Mouse (Mus musculus) granulocyte monocyte progenitor cell, adult 5-6 weeks (primary cell): ENCODE data around the gene Disc1. TPM values are rescaled to one million over a fixed set of nuclear protein-coding genes. Genes with fewer than 3 reads are reported as not detected.
A peak's percentile ranks its signal among the peaks of the same experiment; 100 is the strongest.

Experiments
- ATAC-seq: replicated peaks from 2 replicates; pipeline ENCODE4 v1.8.0; 2016; ENCODE audit warnings: mild to moderate bottlenecking, moderate TSS enrichment, inconsistent platforms; ENCODE audit not compliant: poor library complexity, severe bottlenecking
- total RNA-seq, 2 experiments: library from RNA; stranded (forward) in 1 of 2; stranded (reverse) in 1 of 2; fragments of 200-712, 200-1000 nt in 1 of 2; fragments of >200 nt in 1 of 2; fragmentation: Nextera tagmentation in 1 of 2; gene quantifications; 2 replicates each; pipeline ENCODE4 v1.2.3; 2014 to 2017

The Disc1 gene
- total RNA-seq, 2 experiments from 2014 or later: 3.0 to 6.1 TPM

- ATAC-seq: peak; percentile 79
Measured at GRCm38 (mm10) chr8:125066913-125067595, 13.1 kb downstream of the Disc1 start.

- ATAC-seq: peak; percentile 48
Measured at GRCm38 (mm10) chr8:125067596-125067960, 13.6 kb downstream of the Disc1 start.

DNA sequence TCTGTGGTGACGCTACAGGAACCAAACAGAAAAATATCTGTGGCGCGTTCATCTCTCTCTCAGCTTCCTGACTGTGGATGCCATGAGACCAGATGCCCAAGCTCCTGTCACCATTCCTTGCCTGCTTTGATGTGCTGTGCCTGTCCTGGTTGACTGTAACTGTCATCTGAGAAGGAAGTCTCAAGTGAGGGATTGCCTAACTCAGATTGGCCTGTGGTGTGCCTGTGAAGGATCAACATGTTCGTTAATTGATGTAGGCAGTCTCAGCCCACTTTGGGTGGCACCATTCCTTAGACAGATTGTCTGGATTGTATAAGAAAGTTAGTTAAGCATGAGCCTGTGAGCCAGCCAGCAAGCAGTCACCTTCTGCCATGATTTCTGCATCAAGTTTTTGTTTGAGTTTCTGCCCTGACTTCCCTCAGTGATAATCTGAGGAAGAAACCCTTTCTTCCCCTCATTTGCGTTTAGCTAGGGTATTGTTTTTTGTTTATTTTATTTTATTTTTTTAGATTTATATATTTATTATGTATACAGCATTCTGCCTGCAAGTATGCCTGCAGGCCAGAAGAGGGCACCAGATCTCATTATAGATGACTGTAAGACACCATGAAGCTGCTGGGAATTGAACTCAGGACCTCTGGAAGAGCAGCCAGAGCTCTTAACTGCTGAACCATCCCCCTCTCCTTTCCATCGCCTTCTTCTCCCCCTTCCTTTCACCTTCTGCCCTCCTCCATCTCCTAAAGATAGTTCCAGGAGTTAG, 14.3 kb downstream of the Disc1 start:
- peak; percentile 31 for ATAC-seq

GRCm38 (mm10) chr8:125069304-125069703, 15.3 kb downstream of the Disc1 start:
- ATAC-seq: no peak

DNA sequence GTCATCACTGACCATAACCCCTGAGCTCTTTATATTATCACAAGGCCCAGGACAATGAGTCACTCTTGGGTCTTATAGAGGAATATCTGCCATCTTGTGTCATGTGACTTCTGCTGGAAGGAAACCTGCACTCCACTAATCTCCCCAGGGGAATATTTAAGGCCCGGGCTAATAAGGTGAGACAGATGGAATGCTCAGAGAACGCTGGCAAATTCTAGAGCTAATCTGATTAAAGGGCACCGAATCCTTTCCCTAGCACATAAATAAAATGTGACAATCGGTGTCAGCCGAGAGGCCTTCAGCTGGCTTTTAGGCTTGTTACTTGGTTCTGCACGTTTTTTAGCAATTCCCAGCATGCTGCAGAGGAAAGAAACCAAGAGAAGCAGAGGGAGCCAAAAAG, 15.7 kb downstream of the Disc1 start:
- ATAC-seq: no peak

GRCm38 (mm10) chr8:125074141-125074540, 20.1 kb downstream of the Disc1 start:
- ATAC-seq: no peak

GRCm38 (mm10) chr8:125074581-125074980, 20.6 kb downstream of the Disc1 start:
- ATAC-seq: no peak

- no peak for ATAC-seq
Measured at GRCm38 (mm10) chr8:125075389-125075788, 21.4 kb downstream of the Disc1 start.

DNA sequence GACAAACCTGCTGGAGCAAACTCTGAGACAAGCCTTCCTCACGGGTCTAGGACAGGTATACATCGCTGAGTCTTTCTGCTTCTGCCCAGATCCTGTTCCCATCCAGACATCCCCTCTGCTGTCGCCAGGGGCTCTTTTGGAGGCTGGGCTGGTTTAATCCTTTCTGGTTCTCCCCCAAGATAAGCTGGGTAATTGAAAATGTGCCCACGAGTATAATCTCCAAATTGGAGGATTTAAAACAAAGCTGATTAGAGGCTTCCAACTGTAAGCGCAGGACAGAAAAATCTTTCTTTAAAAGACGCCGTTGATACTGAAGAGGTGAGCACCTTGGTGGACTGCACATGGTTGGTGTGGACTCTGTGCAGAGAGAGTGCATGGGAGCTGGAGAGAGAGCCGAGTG, 23.3 kb downstream of the Disc1 start:
- ATAC-seq: no peak

GRCm38 (mm10) chr8:125078771-125079384, 24.9 kb downstream of the Disc1 start:
- no peak for ATAC-seq

GRCm38 (mm10) chr8:125080388-125081344, 26.7 kb downstream of the Disc1 start:
- ATAC-seq: no peak

DNA sequence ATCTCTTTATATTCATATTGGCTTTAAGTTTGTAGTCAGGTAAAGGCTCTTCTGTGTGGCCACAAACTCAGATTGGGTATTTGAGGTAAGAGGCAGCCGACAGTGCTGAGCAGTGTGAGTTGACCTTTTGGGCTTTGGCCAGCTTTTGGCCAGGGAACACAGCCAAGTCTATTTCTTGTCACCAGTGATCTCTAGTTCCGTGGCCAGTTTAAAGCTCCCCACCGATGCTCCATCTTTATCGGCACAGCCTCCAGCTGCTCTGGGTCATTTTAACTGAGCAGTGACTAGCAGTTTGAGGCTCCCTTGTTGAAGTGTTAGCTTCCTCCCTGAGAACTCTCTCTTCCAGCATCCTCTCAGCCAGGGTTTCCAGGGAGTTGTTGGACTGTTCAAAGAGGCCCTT, 29.8 kb downstream of the Disc1 start:
- ATAC-seq: peak; percentile 36; the same call in 1 of the 2 replicates

DNA sequence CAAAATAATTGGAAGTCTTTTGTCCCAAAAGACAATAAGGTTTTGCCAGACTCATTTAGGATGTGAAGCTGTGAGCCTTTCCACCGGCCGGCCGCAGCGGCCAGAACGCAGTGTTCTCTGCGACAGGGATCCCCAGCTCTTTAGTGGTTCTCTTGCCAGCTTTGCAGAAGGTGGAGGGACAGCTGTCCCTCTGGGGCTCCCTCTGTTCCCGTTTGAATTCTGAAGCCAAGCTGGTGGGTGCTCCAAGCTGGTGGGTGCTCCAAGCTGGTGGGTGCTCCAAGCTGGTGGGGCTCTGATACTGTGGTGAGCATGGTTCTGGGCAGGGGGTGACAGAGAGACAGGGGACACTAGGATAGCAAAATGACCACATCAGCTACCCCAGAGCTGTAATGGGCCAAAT, 30.5 kb downstream of the Disc1 start:
- ATAC-seq: no peak

- ATAC-seq: no peak
Measured at GRCm38 (mm10) chr8:125090889-125091740, 37.1 kb downstream of the Disc1 start.

- no peak for ATAC-seq
Measured at GRCm38 (mm10) chr8:125097140-125097539, 43.1 kb downstream of the Disc1 start.

DNA sequence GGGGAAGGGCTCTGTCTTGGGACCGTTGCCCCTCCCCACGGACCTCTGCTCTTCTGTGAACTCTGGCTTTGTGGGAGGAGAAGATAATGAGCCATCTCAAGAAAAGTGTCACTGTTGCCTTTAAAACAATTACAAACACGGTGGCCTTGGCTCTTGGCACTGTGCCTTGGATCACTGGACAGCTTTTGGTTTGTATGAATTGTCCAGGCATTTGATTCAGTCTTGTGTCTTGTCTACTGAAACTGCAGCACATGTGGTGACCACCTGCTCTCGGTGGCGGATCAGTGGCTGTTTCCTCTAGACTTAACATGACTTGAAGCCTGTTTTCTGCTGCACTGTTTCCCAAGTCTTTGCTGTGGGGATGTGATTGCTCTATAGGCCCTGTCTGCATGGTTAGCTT, 44.1 kb downstream of the Disc1 start:
- no peak for ATAC-seq

- ATAC-seq: no peak
Measured at GRCm38 (mm10) chr8:125102303-125102702, 48.3 kb downstream of the Disc1 start.

DNA sequence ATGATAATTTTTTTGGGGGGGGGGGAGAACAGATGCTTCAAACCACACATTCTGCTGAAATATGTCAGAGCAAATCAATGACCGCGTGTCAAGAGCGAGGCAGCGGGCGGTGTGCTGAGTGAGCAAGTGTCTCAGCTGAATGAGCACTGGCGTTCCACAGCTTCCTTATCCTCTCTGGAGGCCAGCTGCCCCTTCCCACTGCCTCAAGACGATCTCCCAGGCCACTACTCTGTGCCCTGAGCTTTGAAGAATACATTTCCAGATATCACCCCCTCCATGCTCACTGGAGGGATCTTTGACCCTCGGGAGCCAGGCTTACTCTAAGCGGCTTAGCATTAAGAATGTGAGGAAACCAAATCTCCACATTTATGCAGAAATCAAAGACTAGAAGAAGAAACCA, 59.2 kb downstream of the Disc1 start:
- no peak for ATAC-seq

DNA sequence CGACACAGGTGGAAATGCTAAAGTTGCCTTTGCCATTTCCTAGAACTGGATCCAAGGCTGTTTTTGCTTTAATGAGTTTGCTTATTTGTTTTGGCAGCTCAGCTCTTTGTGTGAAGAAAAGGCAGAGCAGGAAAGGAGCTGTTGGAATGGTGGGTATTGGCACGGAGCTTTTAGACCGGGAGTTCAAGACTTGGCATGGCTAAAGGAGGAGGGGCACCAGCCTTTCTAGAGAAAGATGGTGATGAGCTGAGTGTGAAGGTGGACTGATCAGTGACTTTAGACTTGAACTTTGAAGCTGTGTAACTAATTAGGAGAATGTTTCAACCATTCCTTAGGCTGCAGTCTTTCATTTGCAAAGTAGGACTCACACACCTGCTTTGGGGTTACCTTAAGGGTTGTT, 59.8 kb downstream of the Disc1 start:
- no peak for ATAC-seq
